Mouse (Mus musculus) brain, embryonic 14.5 days (tissue): ENCODE measurements around the gene Itpripl2. TPM values are rescaled to one million over a fixed set of nuclear protein-coding genes. Genes with fewer than 3 reads are reported as not detected.

ENCODE experiments used
- DNase-seq: peaks from one replicate; pipeline ENCODE4 v3.0.0-alpha.2; 2011; ENCODE audit warnings: low read depth
- CTCF ChIP-seq: fragments of 200-500 bp; IDR thresholded peaks from 2 replicates; pipeline ENCODE4 v1.5.1; 2012; ENCODE audit warnings: inconsistent platforms, mild to moderate bottlenecking, moderate library complexity, borderline replicate concordance; ENCODE audit not compliant: insufficient read depth, insufficient read length; ENCODE audit errors: extremely low read depth
- POLR2A ChIP-seq: fragments of 200-500 bp; IDR thresholded peaks from 2 replicates; pipeline ENCODE4 v1.6.1; 2012; ENCODE audit warnings: mild to moderate bottlenecking, inconsistent platforms, borderline replicate concordance; ENCODE audit not compliant: poor library complexity, insufficient read depth, insufficient read length, severe bottlenecking; ENCODE audit errors: extremely low read depth
- polyA plus RNA-seq: library from polyadenylated mRNA; depleted of rRNA; stranded (reverse); fragments of >200 nt; gene quantifications from 2 replicates; pipeline ENCODE4 v1.2.3, GENCODE M21; 2012; rRNA removed

Gene Itpripl2
- polyA plus RNA-seq, 1 experiment, result 3.3 TPM

DNA sequence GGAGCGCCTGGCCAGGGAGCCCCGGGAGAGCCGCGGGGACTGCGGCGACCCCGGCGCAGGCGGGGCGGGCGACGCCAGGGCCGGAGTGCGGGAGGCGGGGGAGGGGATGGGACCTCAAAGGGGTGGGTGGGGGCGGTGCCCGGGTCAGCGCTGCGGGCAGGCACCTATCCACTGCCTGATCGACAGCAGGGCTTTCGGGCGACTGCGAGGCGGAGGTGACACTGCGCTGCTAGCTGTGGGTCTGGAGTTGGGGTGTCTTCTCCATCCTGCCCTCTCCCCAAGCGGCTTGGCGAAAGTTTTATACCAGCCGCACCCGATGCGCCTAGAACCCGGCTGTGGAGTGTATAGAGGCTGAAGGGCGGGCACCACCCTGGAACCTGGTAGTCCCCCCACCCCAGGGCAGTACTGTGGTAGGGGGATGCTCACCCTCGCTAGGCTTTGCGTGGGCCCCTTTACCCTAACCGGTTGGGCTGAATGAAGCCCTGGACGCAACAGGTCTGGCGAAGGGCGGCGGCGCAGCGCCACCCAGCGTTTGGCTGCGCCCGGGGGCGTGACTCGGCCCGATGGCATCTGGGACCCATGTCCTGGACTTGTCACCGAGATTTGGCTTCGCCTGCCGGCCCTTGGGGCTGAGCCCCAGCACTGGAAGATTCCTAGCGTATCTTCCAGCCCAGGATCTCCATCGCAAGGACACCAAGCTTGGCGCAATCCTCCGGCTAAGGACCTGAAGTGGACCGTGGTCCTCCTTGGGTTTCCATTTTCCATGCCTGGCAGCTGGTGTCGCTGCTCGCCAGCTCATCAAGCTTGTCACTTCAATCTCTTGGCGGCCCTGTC, 43.4 kb downstream of the Itpripl2 start, which contains the start of gene Syt17:
Gene Syt17 (minus strand): TSS at position 89 of the 834 bp plus-strand sequence.
- DNase-seq, result peak; percentile 84
- TF ChIP-seq CTCF (peak; percentile 65), POLR2A (no peak)

DNA sequence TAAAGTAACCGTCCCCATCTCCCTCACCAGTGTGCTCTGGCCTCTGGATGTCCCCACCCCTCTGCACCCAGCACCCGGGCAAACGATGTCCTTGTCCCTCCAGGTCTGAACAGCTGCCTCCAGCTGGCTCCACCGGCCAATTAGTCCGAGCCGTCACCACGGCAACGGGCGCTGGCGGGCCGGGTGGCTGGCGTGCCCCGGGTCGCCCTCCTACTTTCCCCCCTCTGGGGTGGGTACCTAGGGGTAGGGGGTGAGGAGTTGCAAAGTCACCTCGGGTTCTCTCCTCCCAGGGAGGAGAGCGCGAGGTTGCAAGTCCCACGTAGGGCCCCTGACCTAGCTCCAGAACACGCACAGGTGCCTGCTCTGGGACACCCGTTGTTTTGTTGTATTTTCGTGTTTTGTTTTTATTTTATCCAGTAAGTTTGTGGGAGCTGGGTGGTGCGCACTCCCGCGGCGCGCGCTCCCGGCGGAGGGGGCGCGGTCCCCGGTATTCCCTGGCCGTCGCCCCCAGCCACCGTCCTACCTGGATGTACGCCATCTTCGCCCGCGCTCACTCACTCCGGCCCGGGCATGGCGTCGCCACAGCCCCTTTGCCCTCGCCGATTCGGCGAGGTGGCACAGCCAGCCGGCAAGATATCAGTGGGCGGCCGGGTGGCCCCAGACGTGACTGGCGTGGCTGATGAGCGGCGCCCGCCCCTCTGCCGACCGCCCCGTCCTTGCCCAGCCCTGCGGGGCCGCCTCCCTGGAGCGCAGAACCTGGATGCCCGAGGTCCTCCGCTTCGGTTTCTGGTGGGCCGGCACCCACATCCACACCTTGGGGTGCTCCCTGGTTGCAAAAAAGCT, 44.3 kb downstream of the Itpripl2 start:
- TF ChIP-seq POLR2A (no peak), CTCF (no peak)
- peak; percentile 71 for DNase-seq

DNA sequence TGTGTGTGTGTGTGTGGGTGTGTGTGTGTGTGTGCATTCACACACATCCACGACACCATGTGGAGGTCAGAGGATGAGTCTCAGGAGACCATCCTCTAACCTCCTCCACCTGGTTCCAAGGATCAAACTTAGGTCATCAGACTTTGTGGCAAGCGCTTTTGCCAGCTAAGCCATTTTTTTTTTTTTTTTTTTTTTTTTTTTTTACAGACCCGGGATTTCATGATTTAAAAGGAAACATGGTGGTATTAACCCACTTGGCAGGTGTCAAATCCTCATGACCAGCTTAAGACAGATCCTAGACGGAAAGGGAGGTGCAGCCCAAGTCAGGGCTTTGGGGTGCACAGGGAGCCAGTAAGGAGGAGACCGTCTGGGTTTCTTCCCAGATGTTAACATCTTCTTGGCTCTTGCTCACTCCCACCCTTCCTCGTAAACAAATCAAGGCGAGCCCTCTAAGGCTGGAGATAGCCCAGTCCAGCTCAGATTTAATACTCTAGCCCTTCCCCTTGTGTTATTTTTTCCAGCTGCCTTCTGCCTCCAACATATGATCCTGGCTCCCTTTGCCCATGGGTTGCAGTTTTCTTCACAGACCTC, 47.8 kb downstream of the Itpripl2 start:
- TF ChIP-seq CTCF (no peak), POLR2A (no peak)

GRCm38 (mm10) chr7:118443371-118443770, 48.4 kb downstream of the Itpripl2 start:
- no peak for TF ChIP-seq CTCF
- TF ChIP-seq POLR2A, result no peak
- DNase-seq, result peak; percentile 26

More for the DNA sequence above, 47.8 kb downstream of the Itpripl2 start:
- DNase-seq, result no peak

GRCm38 (mm10) chr7:118441535-118441934, 50.2 kb downstream of the Itpripl2 start:
- DNase-seq, result no peak
- no peak for TF ChIP-seq CTCF
- TF ChIP-seq POLR2A, result no peak

DNA sequence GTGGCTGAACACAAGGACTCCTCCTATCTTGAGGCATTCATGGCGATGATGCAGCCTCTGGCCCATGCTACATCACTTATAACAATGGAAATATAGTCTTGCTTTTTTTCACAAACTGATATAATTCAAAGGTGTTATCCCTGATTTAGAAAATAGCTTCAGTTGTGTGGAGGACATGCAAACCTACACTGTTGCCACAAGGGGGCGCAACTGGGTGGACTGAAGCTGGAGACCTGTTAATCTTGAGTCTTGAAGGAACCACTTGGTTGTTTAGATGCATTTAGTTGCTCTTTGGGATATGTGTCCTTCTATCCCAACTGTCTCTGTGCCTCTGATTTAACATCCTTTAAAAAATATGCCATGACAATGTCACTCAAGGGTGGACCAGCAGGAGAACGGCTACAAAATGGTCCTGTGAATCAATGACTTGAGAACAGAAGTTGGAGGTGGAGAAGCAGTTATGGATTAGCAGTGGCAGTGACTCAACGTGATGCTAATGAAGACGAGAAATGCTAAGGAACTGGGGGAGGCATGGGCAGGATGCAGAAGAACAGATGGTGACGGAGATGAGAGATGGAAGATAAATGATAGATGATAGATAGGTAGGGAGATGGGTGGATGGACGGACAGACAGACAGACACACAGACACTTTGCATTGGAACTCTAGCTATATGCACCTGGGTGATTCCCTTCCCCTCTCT, 54.5 kb downstream of the Itpripl2 start:
- peak; percentile 69; the same call in 1 of the 2 replicates for TF ChIP-seq CTCF
- TF ChIP-seq POLR2A, result no peak
- peak; percentile 37 for DNase-seq

Other genes starting within 250 kb of the Itpripl2 start
- 49.9 and 65.0 TPM in 2 replicates for gene Smg1, start 248.3 kb downstream of the Itpripl2 start, polyA plus RNA-seq
- gene Syt17, start 43.8 kb downstream of the Itpripl2 start, polyA plus RNA-seq, result 10.5 and 13.4 TPM in 2 replicates
- gene Coq7, start 41.4 kb upstream of the Itpripl2 start, polyA plus RNA-seq, result 56.3 and 75.3 TPM in 2 replicates
- 8.3 and 9.2 TPM in 2 replicates for gene Tmc7, start 92.8 kb upstream of the Itpripl2 start, polyA plus RNA-seq
- gene Tmc5, start 105.3 kb upstream of the Itpripl2 start, polyA plus RNA-seq, result 0.26 and 0.30 TPM in 2 replicates
- gene Gde1, start 213.8 kb upstream of the Itpripl2 start, polyA plus RNA-seq, result 154 and 228 TPM in 2 replicates
- gene Ccp110, start 220.6 kb upstream of the Itpripl2 start, polyA plus RNA-seq, result 49.5 and 53.2 TPM in 2 replicates
- 80.9 and 91.5 TPM in 2 replicates for gene Vps35l, start 248.3 kb upstream of the Itpripl2 start, polyA plus RNA-seq